Mouse (Mus musculus) G1E (cell line): ENCODE measurements around the gene Tcam1.

Source experiments
- CTCF ChIP-seq: IDR thresholded peaks from 2 replicates; pipeline ENCODE4 v1.5.1; 2012; ENCODE audit warnings: low read depth, low read length, inconsistent platforms, mixed read lengths
- GATA1 ChIP-seq: IDR thresholded peaks from 2 replicates; pipeline ENCODE4 v1.6.1; 2012; ENCODE audit warnings: borderline replicate concordance, low read length, inconsistent platforms, mixed read lengths
- GATA2 ChIP-seq: IDR thresholded peaks from 2 replicates; pipeline ENCODE4 v1.6.1; 2012; ENCODE audit warnings: low read depth, low read length, inconsistent platforms, borderline replicate concordance
- POLR2AphosphoS5 ChIP-seq: IDR thresholded peaks from 2 replicates; pipeline ENCODE4 v1.6.1; 2012; ENCODE audit warnings: low read depth, low read length, inconsistent platforms; ENCODE audit not compliant: insufficient replicate concordance

DNA sequence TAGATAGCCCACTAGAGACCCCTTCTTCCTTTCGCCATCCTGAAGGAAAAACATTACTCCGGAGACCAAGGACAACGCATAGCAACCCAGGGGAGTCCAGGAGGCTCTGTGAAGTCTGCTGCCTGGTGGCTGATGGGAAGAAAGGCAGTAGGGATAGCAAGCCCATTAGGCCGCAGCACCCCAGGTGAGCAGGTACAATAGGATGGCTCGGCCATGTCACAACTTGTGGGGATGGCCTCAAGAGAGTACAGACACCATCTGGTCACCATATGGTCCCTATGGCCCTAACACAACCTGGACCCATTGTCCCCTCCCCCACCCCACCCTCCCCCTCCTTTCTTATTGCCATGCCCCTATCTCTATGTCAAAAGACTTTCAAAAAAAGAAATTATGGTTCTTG, 8.6 kb upstream of the Tcam1 start:
- no peak for TF ChIP-seq CTCF
- no peak for TF ChIP-seq GATA2
- no peak for TF ChIP-seq GATA1
- TF ChIP-seq POLR2AphosphoS5 = no peak
